Mouse (Mus musculus) midbrain, embryonic 11.5 days (tissue): ENCODE measurements around the gene Gfra1. TPM values are rescaled to one million over a fixed set of nuclear protein-coding genes. Genes with fewer than 3 reads are reported as not detected.

Source experiments
- ATAC-seq: fragments of 200-750 bp; cut with Nextera tagmentation; 2 replicates; pipeline ENCODE4 v1.8.0; 2017; ENCODE audit warnings: moderate TSS enrichment, moderate library complexity; ENCODE audit not compliant: low FRiP score
- DNase-seq: peaks from one replicate; pipeline ENCODE4 v3.0.0; 2015; ENCODE audit warnings: low spot score; ENCODE audit errors: missing footprints
- H3K27ac ChIP-seq: fragments of 300-500 bp; sonication (generic); 2 replicates; pipeline ENCODE4 v1.5.1; 2014; ENCODE audit warnings: low read depth, low read length
- H3K27me3 ChIP-seq: fragments of 300-500 bp; sonication (generic); 2 replicates; pipeline ENCODE4 v1.6.1; 2014; ENCODE audit warnings: mild to moderate bottlenecking, low read length, moderate library complexity, mixed read lengths; ENCODE audit not compliant: control insufficient read depth, insufficient read depth
- H3K36me3 ChIP-seq: fragments of 300-500 bp; sonication (generic); 2 replicates; pipeline ENCODE4 v1.6.1; 2014; ENCODE audit warnings: mild to moderate bottlenecking, low read length, moderate library complexity, mixed read lengths; ENCODE audit not compliant: control insufficient read depth, insufficient read depth
- H3K4me1 ChIP-seq: fragments of 300-500 bp; sonication (generic); 2 replicates; pipeline ENCODE4 v1.6.1; 2014; ENCODE audit warnings: low read length; ENCODE audit not compliant: control insufficient read depth, insufficient read depth
- H3K4me2 ChIP-seq: fragments of 300-500 bp; sonication (generic); 2 replicates; pipeline ENCODE4 v1.6.1; 2014; ENCODE audit warnings: mild to moderate bottlenecking, moderate library complexity
- H3K4me3 ChIP-seq: fragments of 300-500 bp; sonication (generic); 2 replicates; pipeline ENCODE4 v1.5.1; 2014; ENCODE audit warnings: low read depth, low read length
- H3K9ac ChIP-seq: fragments of 300-500 bp; sonication (generic); 2 replicates; pipeline ENCODE4 v1.6.1; 2014; ENCODE audit warnings: low read length
- H3K9me3 ChIP-seq: fragments of 300-500 bp; sonication (generic); 2 replicates; pipeline ENCODE4 v1.6.1; 2016; ENCODE audit warnings: low read length; ENCODE audit not compliant: control insufficient read depth
- WGBS: fragments of 180-500 bp; shearing (Covaris S2); extraction: QIAGEN DNeasy Blood & Tissue Kit; methylation state at CpG from one replicate; pipeline ENCODE4 v1.1.7; 2014; 5-methylcytosine and 5-hydroxymethylcytosine counted together
- polyA plus RNA-seq: library from polyadenylated mRNA; unstranded; fragments of >200 nt; fragmentation: Nextera tagmentation; extraction: Ambion mirVana; gene quantifications from 2 replicates; pipeline ENCODE4 v1.2.1, GENCODE M21; 2014

Gene Gfra1
- polyA plus RNA-seq, 1 experiment from 2014 or later, result 26.7 TPM

GRCm38 (mm10) chr19:58414733-58415132 is 41.0 kb downstream of the Gfra1 start:
- no peak for ATAC-seq
- DNase-seq, result no peak
- Histone ChIP-seq H3K27ac (no peak overlapping the region), H3K4me2 (no peak overlapping the region), H3K36me3 (no peaks in the 10 kb centered on the region), H3K27me3 (no peaks in the 10 kb centered on the region), H3K9ac (no peak overlapping the region), H3K4me3 (no peak overlapping the region), H3K4me1 (no peaks in the 10 kb centered on the region), H3K9me3 (no peaks in the 10 kb centered on the region)

DNA sequence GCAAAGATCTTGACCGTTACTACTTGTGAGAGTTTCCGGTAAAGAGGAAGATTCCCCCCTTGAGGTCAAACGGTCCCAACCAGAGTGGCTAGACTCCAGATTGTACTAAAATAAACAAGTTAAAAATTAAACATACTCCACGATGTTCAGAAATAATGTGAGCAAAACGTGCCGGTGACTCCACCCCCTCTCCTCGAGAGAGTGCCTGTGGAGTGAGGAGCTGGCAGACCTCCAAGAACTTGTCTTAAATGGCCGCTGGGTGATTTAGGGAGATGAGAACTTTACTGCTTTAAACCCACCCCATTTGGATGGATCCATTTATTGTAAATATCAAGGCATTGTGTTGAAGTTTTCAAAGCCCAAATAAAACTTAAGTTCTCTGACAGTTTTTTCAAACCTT is 42.4 kb downstream of the Gfra1 start:
- no peak for ATAC-seq
- Histone ChIP-seq H3K9me3 (no peaks in the 10 kb centered on the region), H3K36me3 (no peaks in the 10 kb centered on the region), H3K27me3 (no peaks in the 10 kb centered on the region), H3K4me3 (no peak overlapping the region), H3K27ac (no peak overlapping the region), H3K9ac (no peak overlapping the region), H3K4me1 (no peaks in the 10 kb centered on the region), H3K4me2 (no peak overlapping the region)
- 75% methylated on average over 8 of the region's 8 CpGs for WGBS
- no peak for DNase-seq

DNA sequence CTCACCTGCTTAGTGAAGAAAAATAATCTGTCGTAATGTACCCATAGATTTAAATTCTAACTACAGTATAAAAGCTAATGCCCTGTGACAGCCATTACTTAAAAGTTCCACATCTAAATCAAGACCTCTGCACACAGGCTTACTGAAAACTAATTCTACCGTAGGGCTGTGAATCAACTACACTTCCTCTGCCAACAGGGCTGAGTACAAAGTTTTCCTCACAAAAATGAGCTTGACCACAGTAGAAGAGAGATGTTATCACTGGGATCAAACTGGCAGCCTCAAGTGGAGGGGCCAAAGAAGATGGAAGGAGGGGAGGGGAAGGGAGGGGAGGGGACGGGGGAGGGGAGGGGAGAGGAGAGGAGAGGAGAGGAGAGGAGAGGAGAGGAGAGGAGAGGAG is 42.9 kb downstream of the Gfra1 start:
- H3K27ac ChIP-seq, result no peak overlapping the region
- H3K9ac ChIP-seq, result no peak overlapping the region
- H3K4me3 ChIP-seq, result no peak overlapping the region
- 82% methylated on average over 2 of the region's 3 CpGs for WGBS
- ATAC-seq (no peak), DNase-seq (no peak)
- H3K4me1 ChIP-seq, result no peaks in the 10 kb centered on the region
- H3K4me2 ChIP-seq, result no peak overlapping the region
- H3K36me3 ChIP-seq, result no peaks in the 10 kb centered on the region
- H3K27me3 ChIP-seq, result no peaks in the 10 kb centered on the region
- no peaks in the 10 kb centered on the region for H3K9me3 ChIP-seq

DNA sequence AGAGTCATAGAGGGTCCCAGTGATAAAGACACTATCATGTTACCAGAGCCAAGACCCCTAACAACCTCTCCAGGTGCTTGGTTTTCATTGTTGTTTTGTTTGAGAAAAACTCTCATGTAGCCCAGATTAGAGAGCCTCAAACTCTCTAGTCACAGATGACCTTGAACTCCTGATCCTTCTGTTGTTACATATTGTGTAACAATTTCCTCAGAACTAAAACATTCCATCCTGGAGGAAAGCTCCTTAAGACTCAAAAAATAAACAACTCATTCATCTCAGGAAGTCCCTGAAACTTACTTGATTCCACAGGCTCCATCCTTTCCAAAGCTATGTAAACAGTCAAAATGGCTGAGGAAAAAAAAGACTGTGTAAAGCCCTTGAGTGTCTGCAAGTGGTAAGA is 49.0 kb downstream of the Gfra1 start:
- H3K4me1 ChIP-seq, result no peaks in the 10 kb centered on the region

DNA sequence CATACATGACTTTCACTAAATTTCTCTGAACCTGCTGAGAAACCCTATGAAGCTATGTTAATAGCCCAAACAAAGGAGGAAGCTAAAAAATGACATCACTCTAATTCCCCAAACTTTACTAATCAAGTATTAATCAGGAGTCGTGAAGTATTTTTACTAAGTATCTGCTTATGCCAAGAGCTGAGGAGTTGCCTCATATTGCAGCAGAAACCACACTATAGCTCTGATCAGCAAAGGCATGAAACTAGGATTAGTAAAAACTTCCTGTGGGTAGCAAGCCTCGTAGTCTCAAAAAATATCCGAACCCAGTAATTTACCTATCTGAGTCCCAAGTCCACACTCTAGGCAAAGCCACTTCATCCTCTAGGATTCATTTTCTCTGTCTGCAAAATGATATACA is 55.5 kb downstream of the Gfra1 start:
- Histone ChIP-seq H3K9me3 (no peaks in the 10 kb centered on the region), H3K36me3 (no peaks in the 10 kb centered on the region), H3K4me2 (no peak overlapping the region), H3K9ac (no peak overlapping the region), H3K4me3 (no peak overlapping the region), H3K27me3 (no peaks in the 10 kb centered on the region), H3K27ac (no peak overlapping the region), H3K4me1 (peaks cover 7% of the 10 kb centered on the region)
- no peak for ATAC-seq
- 90% methylated on average over 3 of the region's 3 CpGs for WGBS
- no peak for DNase-seq

More for the DNA sequence above, 49.0 kb downstream of the Gfra1 start:
- no peak for DNase-seq
- no peak overlapping the region for H3K4me2 ChIP-seq
- H3K27me3 ChIP-seq, result no peaks in the 10 kb centered on the region
- no peak overlapping the region for H3K27ac ChIP-seq
- no peak for ATAC-seq
- H3K9ac ChIP-seq, result no peak overlapping the region
- H3K4me3 ChIP-seq, result no peak overlapping the region
- no peaks in the 10 kb centered on the region for H3K9me3 ChIP-seq
- H3K36me3 ChIP-seq, result no peaks in the 10 kb centered on the region

DNA sequence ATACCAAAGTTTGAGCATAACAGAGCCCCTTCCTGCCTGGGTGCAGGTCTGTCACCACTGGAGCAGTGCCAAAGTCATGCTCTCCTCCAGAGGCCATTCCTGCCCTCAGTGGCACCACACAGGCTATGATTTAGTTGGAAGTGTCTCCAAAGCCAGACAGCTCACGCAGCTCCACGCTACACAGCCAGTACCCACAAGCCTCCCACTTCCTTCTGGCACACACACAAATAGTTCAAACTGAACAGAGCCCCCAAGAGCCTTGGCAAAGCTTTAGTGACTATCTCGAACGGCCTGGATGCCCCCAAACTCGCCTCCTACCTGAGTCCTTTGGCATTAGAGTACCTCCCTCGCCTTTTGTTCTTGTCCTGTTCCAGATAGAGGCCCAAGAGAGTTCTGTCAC is 56.5 kb downstream of the Gfra1 start:
- DNase-seq (no peak), ATAC-seq (no peak)

DNA sequence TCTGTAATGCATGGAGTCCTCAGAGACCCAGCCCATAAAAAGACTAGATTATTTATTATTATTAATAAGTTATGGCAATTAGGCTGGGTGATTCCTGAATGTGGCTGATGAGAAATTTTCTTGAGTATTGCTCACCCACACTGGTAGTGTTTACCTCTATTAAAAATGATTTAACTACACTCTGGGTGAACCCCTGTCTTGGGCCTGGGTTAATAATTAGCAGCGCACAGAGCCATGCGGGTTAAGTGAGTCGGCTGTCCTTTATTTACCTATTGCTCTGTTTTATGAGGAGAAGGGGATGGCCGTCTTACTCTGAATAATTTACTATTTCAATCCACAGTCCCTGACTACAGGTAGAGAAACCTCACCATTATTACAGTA is 59.1 kb downstream of the Gfra1 start:
- Histone ChIP-seq H3K9ac (no peak overlapping the region), H3K27me3 (no peaks in the 10 kb centered on the region), H3K36me3 (no peaks in the 10 kb centered on the region), H3K4me3 (no peak overlapping the region), H3K4me2 (no peak overlapping the region), H3K27ac (no peak overlapping the region; the same call in 1 of the 2 replicates), H3K9me3 (no peaks in the 10 kb centered on the region), H3K4me1 (peaks cover 7% of the 10 kb centered on the region)
- WGBS, result 79% methylated on average over 4 of the region's 4 CpGs
- DNase-seq (no peak), ATAC-seq (peak; percentile 48; the same call in 1 of the 2 replicates)

More for the DNA sequence above, 56.5 kb downstream of the Gfra1 start:
- WGBS, result 80% methylated on average over 6 of the region's 6 CpGs
- H3K9me3 ChIP-seq, result no peaks in the 10 kb centered on the region
- H3K4me3 ChIP-seq, result no peak overlapping the region
- peaks cover 7% of the 10 kb centered on the region for H3K4me1 ChIP-seq
- H3K9ac ChIP-seq, result no peak overlapping the region
- H3K27me3 ChIP-seq, result no peaks in the 10 kb centered on the region
- no peaks in the 10 kb centered on the region for H3K36me3 ChIP-seq
- H3K27ac ChIP-seq, result no peak overlapping the region
- no peak overlapping the region for H3K4me2 ChIP-seq

DNA sequence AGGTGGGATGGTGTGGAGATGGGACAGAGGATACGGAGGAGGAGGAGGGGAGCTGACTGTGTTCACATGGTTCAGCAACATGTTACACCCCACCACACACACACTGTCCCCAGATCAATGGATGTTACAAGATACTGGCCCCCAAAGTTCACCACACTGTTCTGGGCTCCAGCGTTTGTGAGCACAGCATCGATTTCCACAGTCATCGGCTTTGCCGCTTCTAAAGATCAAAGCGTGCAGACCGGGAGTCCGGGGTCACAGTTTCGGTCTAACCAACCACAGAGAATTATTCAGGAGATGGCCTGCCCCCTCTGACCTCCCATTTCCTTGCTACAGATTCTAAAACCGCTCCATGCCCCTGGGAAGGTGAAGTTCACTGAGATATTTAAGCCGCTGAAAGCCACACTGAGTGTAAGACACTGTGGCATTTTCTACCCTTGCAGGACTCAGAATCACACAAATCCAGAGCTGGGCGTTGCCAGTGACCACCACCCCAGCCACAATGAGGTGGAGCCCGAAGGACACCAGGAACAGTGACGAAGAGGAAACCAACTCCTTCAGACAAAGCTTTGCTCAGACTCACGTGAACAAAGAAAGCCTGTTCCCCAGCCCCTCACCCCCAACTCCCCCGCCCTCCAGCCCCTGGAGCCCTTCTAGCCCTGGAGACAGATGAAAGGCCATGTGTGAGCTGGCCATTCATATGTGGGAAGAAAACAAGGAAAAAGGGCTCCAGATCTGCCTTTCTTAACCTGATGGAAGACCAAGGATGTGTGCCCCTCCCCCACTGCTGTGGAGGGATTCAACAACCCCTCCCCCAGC is 59.7 kb downstream of the Gfra1 start:
- Histone ChIP-seq H3K9me3 (no peaks in the 10 kb centered on the region), H3K27ac (peak overlapping the region; percentile 64), H3K27me3 (no peaks in the 10 kb centered on the region), H3K4me3 (no peak overlapping the region), H3K4me1 (peaks cover 7% of the 10 kb centered on the region), H3K9ac (0 out of 2 replicates have a peak overlapping the region, but pooled peaks have one; percentile 6), H3K4me2 (0 out of 2 replicates have a peak overlapping the region, but pooled peaks have one; percentile 16), H3K36me3 (no peaks in the 10 kb centered on the region)
- ATAC-seq (peak; percentile 71; the same call in 1 of the 2 replicates), DNase-seq (peak; percentile 91)
- 52% methylated on average over 16 of the region's 16 CpGs for WGBS

- Histone ChIP-seq H3K9me3 (no peaks in the 10 kb centered on the region), H3K27me3 (no peaks in the 10 kb centered on the region), H3K27ac (no peak overlapping the region), H3K4me3 (no peak overlapping the region), H3K4me2 (no peak overlapping the region), H3K4me1 (peaks cover 7% of the 10 kb centered on the region), H3K9ac (no peak overlapping the region), H3K36me3 (no peaks in the 10 kb centered on the region)
- WGBS, result 89% methylated on average over 7 of the region's 7 CpGs
- ATAC-seq (no peak), DNase-seq (no peak)
These were observed 62.6 kb downstream of the Gfra1 start for GRCm38 (mm10) chr19:58393121-58393520.
